In the genomic region with DNA sequence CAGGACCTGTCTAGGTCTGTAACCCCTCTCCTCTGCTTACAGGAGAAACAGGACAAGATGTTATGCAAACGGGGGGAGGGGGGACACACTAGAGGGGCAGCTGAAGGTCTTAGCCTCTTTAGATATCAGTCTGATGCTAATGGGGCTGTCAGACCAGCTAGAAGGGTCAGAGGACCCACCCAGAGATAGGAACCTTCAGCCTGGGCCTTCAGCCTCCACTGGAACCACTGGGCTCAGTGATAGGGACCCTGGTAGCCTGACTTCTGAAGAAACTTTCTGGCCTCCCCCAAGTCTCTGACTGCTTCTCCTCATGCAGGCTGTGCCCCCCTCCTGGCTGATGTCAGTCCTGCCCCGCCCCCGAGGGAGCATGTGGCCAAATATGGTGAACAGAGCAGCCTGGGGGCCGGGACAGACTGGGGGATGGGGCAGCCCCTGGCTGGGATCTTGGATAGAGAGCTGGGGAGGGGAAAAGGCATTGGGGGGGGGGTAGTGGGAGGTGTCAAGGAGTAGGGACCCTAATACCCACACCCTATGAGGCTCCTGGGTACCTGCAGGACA, we compare ENCODE assay signal across 10 mouse cellular contexts. TPM values are rescaled to one million over a fixed set of nuclear protein-coding genes. Genes with fewer than 3 reads are reported as not detected.
A peak's percentile ranks its signal among the peaks of the same experiment; 100 is the strongest.
DNase-seq lines count a peak whose midpoint lies in the region; ATAC-seq lines count a peak whose summit lies in the region.
"Had no signal": no experiment of that assay in that cellular context is flagged by ENCODE, and none has a peak within 500 bp of the region (broad histone marks: within the 10 kb centered on the region; RNA-seq: fewer than 3 reads in every experiment).

No protein-coding gene starts in this region.

- WGBS in kidney, embryonic 16.5 days: 40% methylated on average over 4 of the region's 4 CpGs
- 26% methylated on average over 4 of the region's 4 CpGs for WGBS in embryonic facial prominence, embryonic 12.5 days
- 42% methylated on average over 4 of the region's 4 CpGs for WGBS in intestine, embryonic 16.5 days

- no peak for ATAC-seq in kidney, embryonic 16.5 days (ENCODE audit: low FRiP score, low TSS enrichment)
- no peak for ATAC-seq in embryonic facial prominence, embryonic 12.5 days (ENCODE audit: insufficient number of reproducible peaks, insufficient read depth, low FRiP score, low TSS enrichment)
- no peak for ATAC-seq in intestine, embryonic 16.5 days
- ATAC-seq in erythroid progenitor cell, adult 5-6 weeks (replicated peaks; ENCODE audit: low FRiP score, poor library complexity, severe bottlenecking): no peak

- H3K27ac ChIP-seq in kidney, embryonic 16.5 days (ENCODE audit: low read length): peak overlapping the region; percentile 93; the same call in 1 of the 2 replicates
- peak overlapping the region; percentile 32; the same call in 1 of the 2 replicates for H3K27ac ChIP-seq in embryonic facial prominence, embryonic 12.5 days
- H3K27ac ChIP-seq in intestine, embryonic 16.5 days (ENCODE audit: low read length): peak overlapping the region; percentile 94
- H3K27ac ChIP-seq: hindbrain, embryonic 15.5 days had no signal

- no peak overlapping the region; the same call in 1 of the 2 replicates for H3K9ac ChIP-seq in kidney, embryonic 16.5 days (replicated peaks; ENCODE audit: low read length)
- H3K9ac ChIP-seq in embryonic facial prominence, embryonic 12.5 days: peak overlapping the region; percentile 15; the same call in 1 of the 2 replicates
- peak overlapping the region; percentile 67 for H3K9ac ChIP-seq in intestine, embryonic 16.5 days (ENCODE audit: low read depth, low read length)
- H3K9ac ChIP-seq: hindbrain, embryonic 15.5 days had no signal

- no peaks in the 10 kb centered on the region for H3K9me3 ChIP-seq in kidney, embryonic 16.5 days (ENCODE audit: low read length)
- H3K9me3 ChIP-seq in embryonic facial prominence, embryonic 12.5 days: no peaks in the 10 kb centered on the region
- no peaks in the 10 kb centered on the region for H3K9me3 ChIP-seq in intestine, embryonic 16.5 days (ENCODE audit: control insufficient read depth, low read length)
- H3K9me3 ChIP-seq: hindbrain, embryonic 15.5 days had no signal

- no peaks in the 10 kb centered on the region; the same call in 1 of the 2 replicates for H3K27me3 ChIP-seq in kidney, embryonic 16.5 days (ENCODE audit: insufficient read depth, low read length)
- no peaks in the 10 kb centered on the region for H3K27me3 ChIP-seq in embryonic facial prominence, embryonic 12.5 days
- H3K27me3 ChIP-seq in intestine, embryonic 16.5 days (replicated peaks; ENCODE audit: control insufficient read depth, insufficient read depth, low read length): no peaks in the 10 kb centered on the region; the same call in 1 of the 2 replicates

- no peak overlapping the region for H3K4me3 ChIP-seq in kidney, embryonic 16.5 days (ENCODE audit: low read length)
- no peak overlapping the region for H3K4me3 ChIP-seq in embryonic facial prominence, embryonic 12.5 days
- no peak overlapping the region for H3K4me3 ChIP-seq in intestine, embryonic 16.5 days (ENCODE audit: low read length)
- H3K4me3 ChIP-seq: erythroblast, embryonic 14.5 days; hindbrain, embryonic 15.5 days had no signal

- peaks cover 85% of the 10 kb centered on the region for H3K4me1 ChIP-seq in kidney, embryonic 16.5 days (ENCODE audit: insufficient read depth, low read length)
- H3K4me1 ChIP-seq in embryonic facial prominence, embryonic 12.5 days: peaks cover 80% of the 10 kb centered on the region
- peaks cover 93% of the 10 kb centered on the region for H3K4me1 ChIP-seq in intestine, embryonic 16.5 days (ENCODE audit: control insufficient read depth, insufficient read depth, low read length)

- H3K4me2 ChIP-seq in kidney, embryonic 16.5 days (replicated peaks; ENCODE audit: low read depth, low read length): 0 out of 2 replicates have a peak overlapping the region, but pooled peaks have one; percentile 7
- 0 out of 2 replicates have a peak overlapping the region, but pooled peaks have one; percentile 2 for H3K4me2 ChIP-seq in embryonic facial prominence, embryonic 12.5 days (replicated peaks)
- H3K4me2 ChIP-seq in intestine, embryonic 16.5 days (ENCODE audit: low read depth, low read length): peak overlapping the region; percentile 52; the same call in 1 of the 2 replicates
- H3K4me2 ChIP-seq: hindbrain, embryonic 15.5 days had no signal

- DNase-seq in kidney, adult 9 months: no peak
- peak; percentile 73 to 83 for DNase-seq in lung, postnatal 4 days
- no peak for DNase-seq in layer of hippocampus, postnatal 25 days (ENCODE audit: extremely low spot score in 1 of 2, low spot score in 1 of 2)

- H3K36me3 ChIP-seq in kidney, embryonic 16.5 days (ENCODE audit: insufficient read depth, low read length): peaks cover 9% of the 10 kb centered on the region
- peaks cover 15% of the 10 kb centered on the region for H3K36me3 ChIP-seq in embryonic facial prominence, embryonic 12.5 days
- peaks cover 10% of the 10 kb centered on the region; the same call in 1 of the 2 replicates for H3K36me3 ChIP-seq in intestine, embryonic 16.5 days (ENCODE audit: control insufficient read depth, insufficient read depth, low read length)
- H3K36me3 ChIP-seq: hindbrain, embryonic 15.5 days had no signal

RNA-seq across cellular contexts. Expression of a gene that starts 6.5 kb away (rescaled TPM):
- 10.7 and 11.5 TPM in 2 replicates for polyA plus RNA-seq in kidney, embryonic 16.5 days (2015; fragmentation: Nextera tagmentation; extraction: Ambion mirVana)
- 14.1 and 17.9 TPM in 2 replicates for polyA plus RNA-seq in embryonic facial prominence, embryonic 12.5 days (2016; fragmentation: Nextera tagmentation; extraction: Ambion mirVana)
- polyA plus RNA-seq in intestine, embryonic 16.5 days (2015; fragmentation: Nextera tagmentation; extraction: Ambion mirVana): 8.5 and 9.3 TPM in 2 replicates
- total RNA-seq in layer of hippocampus, postnatal 25 days (2021): 1 to 10 TPM; 2.2 to 4.0 TPM
- not detected in 2 replicates for total RNA-seq in erythroid progenitor cell, adult 5-6 weeks (2015; ENCODE audit: low replicate concordance)
- total RNA-seq in erythroid progenitor cell, adult 5-6 weeks (2017; ENCODE audit: low replicate concordance): not detected in 2 replicates

RNA-seq across cellular contexts. Expression of a gene that starts 15.9 kb away (rescaled TPM):
- polyA plus RNA-seq in kidney, embryonic 16.5 days (2015; fragmentation: Nextera tagmentation; extraction: Ambion mirVana): 543 and 653 TPM in 2 replicates
- 496 and 505 TPM in 2 replicates for polyA plus RNA-seq in embryonic facial prominence, embryonic 12.5 days (2016; fragmentation: Nextera tagmentation; extraction: Ambion mirVana)
- polyA plus RNA-seq in intestine, embryonic 16.5 days (2015; fragmentation: Nextera tagmentation; extraction: Ambion mirVana): 591 and 604 TPM in 2 replicates
- 100 to 1,000 TPM; 353 to 376 TPM for total RNA-seq in layer of hippocampus, postnatal 25 days (2021)
- 515 and 750 TPM in 2 replicates for total RNA-seq in erythroid progenitor cell, adult 5-6 weeks (2015; ENCODE audit: low replicate concordance)
- 184 and 203 TPM in 2 replicates for total RNA-seq in erythroid progenitor cell, adult 5-6 weeks (2017; ENCODE audit: low replicate concordance)

RNA-seq across cellular contexts. Expression of a gene that starts 20.9 kb away (rescaled TPM):
- 6.4 and 8.7 TPM in 2 replicates for polyA plus RNA-seq in kidney, embryonic 16.5 days (2015; fragmentation: Nextera tagmentation; extraction: Ambion mirVana)
- 8.4 and 9.3 TPM in 2 replicates for polyA plus RNA-seq in embryonic facial prominence, embryonic 12.5 days (2016; fragmentation: Nextera tagmentation; extraction: Ambion mirVana)
- 3.0 and 3.6 TPM in 2 replicates for polyA plus RNA-seq in intestine, embryonic 16.5 days (2015; fragmentation: Nextera tagmentation; extraction: Ambion mirVana)
- not detected for total RNA-seq in layer of hippocampus, postnatal 25 days (2021)
- total RNA-seq in erythroid progenitor cell, adult 5-6 weeks (2015; ENCODE audit: low replicate concordance): not detected in 2 replicates
- total RNA-seq in erythroid progenitor cell, adult 5-6 weeks (2017; ENCODE audit: low replicate concordance): not detected in 2 replicates
- polyA plus RNA-seq: liver, embryonic 16.5 days had no signal

RNA-seq across cellular contexts. Expression of a gene that starts 30.8 kb away (rescaled TPM):
- polyA plus RNA-seq in kidney, embryonic 16.5 days (2015; fragmentation: Nextera tagmentation; extraction: Ambion mirVana): 32.3 and 34.0 TPM in 2 replicates
- polyA plus RNA-seq in embryonic facial prominence, embryonic 12.5 days (2016; fragmentation: Nextera tagmentation; extraction: Ambion mirVana): 37.0 and 38.4 TPM in 2 replicates
- polyA plus RNA-seq in intestine, embryonic 16.5 days (2015; fragmentation: Nextera tagmentation; extraction: Ambion mirVana): 20.2 and 21.8 TPM in 2 replicates
- 10 to 100 TPM; 22.6 to 27.1 TPM for total RNA-seq in layer of hippocampus, postnatal 25 days (2021)
- 9.7 and 10.5 TPM in 2 replicates for total RNA-seq in erythroid progenitor cell, adult 5-6 weeks (2015; ENCODE audit: low replicate concordance)
- 0.76 and 9.8 TPM in 2 replicates for total RNA-seq in erythroid progenitor cell, adult 5-6 weeks (2017; ENCODE audit: low replicate concordance)

Comparison
In these comparisons a context has a peak if more than half of its experiments do, and no peak if none do; other contexts are left out.
1. H3K27ac ChIP-seq: peak in every context shown above with its lines; median percentile 94 in intestine, embryonic 16.5 days; 93 in kidney, embryonic 16.5 days; 32 in embryonic facial prominence, embryonic 12.5 days.
2. H3K4me2 ChIP-seq: peak in every context shown above with its lines; median percentile 52 in intestine, embryonic 16.5 days; 7 in kidney, embryonic 16.5 days; 2 in embryonic facial prominence, embryonic 12.5 days.
3. DNase-seq: peak in lung, postnatal 4 days (2 of 2); none in kidney, adult 9 months (single experiment) and layer of hippocampus, postnatal 25 days (0 of 2).